Mouse (Mus musculus) thymus, postnatal 0 days (tissue): ENCODE measurements around the gene Acer1. TPM values are rescaled to one million over a fixed set of nuclear protein-coding genes. Genes with fewer than 3 reads are reported as not detected.

Experiments
- polyA plus RNA-seq: library from polyadenylated mRNA; unstranded; fragments of >200 nt; fragmentation: Nextera tagmentation; extraction: Ambion mirVana; gene quantifications from 2 replicates; pipeline ENCODE4 v1.2.1, GENCODE M21; 2015

Gene Acer1
- polyA plus RNA-seq, 1 experiment from 2014 or later = not detected

Other genes starting within 250 kb of the Acer1 start
- 17.3 and 23.6 TPM in 2 replicates for gene Nrtn, start 224.6 kb downstream of the Acer1 start, polyA plus RNA-seq
- 34.0 and 36.5 TPM in 2 replicates for gene Dus3l, start 217.4 kb downstream of the Acer1 start, polyA plus RNA-seq
- gene Prr22, start 211.9 kb downstream of the Acer1 start, polyA plus RNA-seq = 0.40 and 0.68 TPM in 2 replicates
- 3.0 and 3.2 TPM in 2 replicates for gene Rfx2, start 151.1 kb downstream of the Acer1 start, polyA plus RNA-seq
- not detected in 2 replicates for gene Acsbg2, start 107.7 kb downstream of the Acer1 start, polyA plus RNA-seq
- gene 1700061G19Rik, start 106.6 kb downstream of the Acer1 start, polyA plus RNA-seq = 0.21 and 0.26 TPM in 2 replicates
- gene Mllt1, start 46.7 kb downstream of the Acer1 start, polyA plus RNA-seq = 24.2 and 26.6 TPM in 2 replicates
- gene Clpp, start 8.2 kb upstream of the Acer1 start, polyA plus RNA-seq = 111 and 113 TPM in 2 replicates
- gene Alkbh7, start 15.2 kb upstream of the Acer1 start, polyA plus RNA-seq = 35.0 and 35.6 TPM in 2 replicates
- 0.55 TPM in 1 of 2 replicates, not detected in the other for gene Pspn, start 17.9 kb upstream of the Acer1 start, polyA plus RNA-seq
- gene Gtf2f1, start 29.2 kb upstream of the Acer1 start, polyA plus RNA-seq = 76.1 and 81.7 TPM in 2 replicates
- 0.42 and 0.53 TPM in 2 replicates for gene Gm17949, start 29.3 kb upstream of the Acer1 start, polyA plus RNA-seq
- gene Khsrp, start 49.4 kb upstream of the Acer1 start, polyA plus RNA-seq = 37.5 and 42.3 TPM in 2 replicates
- gene Slc25a41, start 59.5 kb upstream of the Acer1 start, polyA plus RNA-seq = 0.10 TPM in 1 of 2 replicates, not detected in the other
- gene Crb3, start 77.0 kb upstream of the Acer1 start, polyA plus RNA-seq = 1.6 and 2.7 TPM in 2 replicates
- gene Slc25a23, start 77.7 kb upstream of the Acer1 start, polyA plus RNA-seq = 8.3 and 8.8 TPM in 2 replicates
- 49.8 and 65.1 TPM in 2 replicates for gene Dennd1c, start 96.4 kb upstream of the Acer1 start, polyA plus RNA-seq
- 1.0 and 1.2 TPM in 2 replicates for gene Tubb4a, start 105.7 kb upstream of the Acer1 start, polyA plus RNA-seq
- 2.7 and 3.0 TPM in 2 replicates for gene Tnfsf9, start 123.2 kb upstream of the Acer1 start, polyA plus RNA-seq
- 1.7 and 1.9 TPM in 2 replicates for gene Cd70, start 167.7 kb upstream of the Acer1 start, polyA plus RNA-seq
- gene Tnfsf14, start 212.1 kb upstream of the Acer1 start, polyA plus RNA-seq = 3.4 and 4.7 TPM in 2 replicates
- gene C3, start 246.0 kb upstream of the Acer1 start, polyA plus RNA-seq = 5.0 and 5.4 TPM in 2 replicates